Mouse (Mus musculus) lung, adult 10 weeks (tissue): ENCODE results near the gene Olfr1351. TPM values are rescaled to one million over a fixed set of nuclear protein-coding genes. Genes with fewer than 3 reads are reported as not detected.

ENCODE experiments used
- polyA plus RNA-seq: library from polyadenylated mRNA; stranded (reverse); fragments of 350-450 nt; fragmentation: Illumina TruSeq; extraction: RNeasy Lipid Tissue Mini Kit (QIAGEN cat#74804); gene quantifications from one replicate; pipeline ENCODE4 v1.2.3, GENCODE M21; 2014; ENCODE audit warnings: low read depth, low replicate concordance; ENCODE audit not compliant: insufficient read depth

The Olfr1351 gene
- polyA plus RNA-seq = not detected

DNA sequence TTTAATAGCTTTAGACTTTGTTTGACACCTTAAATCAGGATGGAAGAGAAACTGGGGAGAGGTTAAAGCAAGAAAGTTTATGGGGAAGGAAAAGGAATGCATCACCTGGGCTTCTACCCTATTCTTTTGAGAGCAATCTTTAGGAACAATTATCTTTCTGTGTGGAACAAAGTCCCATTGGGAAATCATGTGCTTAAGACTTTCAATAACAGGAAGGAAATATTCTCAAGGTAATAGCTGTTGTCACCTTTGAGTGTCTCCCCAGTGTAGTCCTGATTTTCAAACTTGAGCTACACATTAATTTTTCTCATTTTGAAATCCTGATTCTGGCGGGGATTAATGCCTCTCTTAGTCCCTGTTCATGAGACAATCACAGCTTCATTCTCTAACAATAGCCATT, at the start of gene Olfr1351:
Olfr1351 (plus strand) TSS at position 301 of the 400 bp plus-strand sequence.

GRCm38 (mm10) chr10:78963009-78963408, 49.3 kb upstream of the Olfr1351 start, which contains the start of gene Olfr1353:
Gene Olfr1353, plus strand, starts transcription at chr10:78963309.

GRCm38 (mm10) chr10:78980750-78981149, 31.5 kb upstream of the Olfr1351 start, which contains the start of gene Olfr1352:
Gene Olfr1352, plus strand, starts transcription at chr10:78981050.

GRCm38 (mm10) chr10:79028441-79028840, 16.2 kb downstream of the Olfr1351 start, which contains the start of gene Olfr57:
Gene Olfr57, plus strand, starts transcription at chr10:79028741.

Other genes with a start within 250 kb of the Olfr1351 start
- gene Slc1a6, start 232.0 kb upstream of the Olfr1351 start, polyA plus RNA-seq = 0.25 TPM
- gene Olfr1356, start 160.3 kb upstream of the Olfr1351 start, polyA plus RNA-seq = not detected
- gene Olfr1355, start 136.9 kb upstream of the Olfr1351 start, polyA plus RNA-seq = not detected
- not detected for gene Olfr1354, start 99.3 kb upstream of the Olfr1351 start, polyA plus RNA-seq
- gene Olfr8, start 61.8 kb upstream of the Olfr1351 start, polyA plus RNA-seq = not detected
- not detected for gene Olfr1353, start 49.2 kb upstream of the Olfr1351 start, polyA plus RNA-seq
- not detected for gene Olfr1352, start 31.4 kb upstream of the Olfr1351 start, polyA plus RNA-seq
- gene Olfr57, start 16.3 kb downstream of the Olfr1351 start, polyA plus RNA-seq = not detected
- gene 2610008E11Rik, start 85.1 kb downstream of the Olfr1351 start, polyA plus RNA-seq = 8.4 TPM
- not detected for gene Vmn2r80, start 136.3 kb downstream of the Olfr1351 start, polyA plus RNA-seq
- gene Vmn2r81, start 235.2 kb downstream of the Olfr1351 start, polyA plus RNA-seq = not detected